Mouse (Mus musculus): ENCODE results near the gene Meioc. TPM values are rescaled to one million over a fixed set of nuclear protein-coding genes. Genes with fewer than 3 reads are reported as not detected.
A peak's percentile ranks its signal among the peaks of the same experiment; 100 is the strongest.

Meioc gene
- not detected in 2 replicates for polyA plus RNA-seq (2011; ENCODE audit: insufficient read length, low read depth, missing spikeins)

DNA sequence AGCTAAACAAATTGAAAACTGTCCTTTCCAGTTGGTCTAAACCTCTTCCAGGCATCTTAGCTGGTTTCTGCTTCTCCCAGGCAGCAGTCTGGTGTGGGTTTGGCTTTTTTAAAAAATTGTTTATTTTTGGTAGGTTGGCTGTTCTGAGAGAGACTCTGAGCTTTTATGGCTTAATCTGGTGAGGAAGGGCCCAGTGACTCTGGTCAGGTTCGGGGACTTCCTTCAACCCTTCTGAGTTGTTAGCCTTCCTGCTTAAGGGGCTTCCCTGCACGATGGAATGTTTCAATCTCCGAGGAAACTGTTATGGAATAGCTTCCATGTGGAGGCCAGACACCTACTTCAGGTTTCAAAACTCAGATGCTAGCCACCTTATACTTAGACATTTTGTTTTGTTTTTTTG lies at the start of gene Meioc:
Meioc (plus strand) TSS at position 301 of the 400 bp plus-strand sequence.
- H3K27ac ChIP-seq (ENCODE audit: insufficient read depth, low read length), result no peak within 1 kb of the TSS
- no peak within 1 kb of the TSS for H3K4me3 ChIP-seq (ENCODE audit: insufficient read depth, low read length)
- TF ChIP-seq POLR2A (IDR thresholded peaks at IDR 0.05; ENCODE audit: low read depth, low read length), result no peak
- no peak for TF ChIP-seq CTCF (IDR thresholded peaks at IDR 0.05; ENCODE audit: borderline replicate concordance, insufficient read depth, low read length)
- no peaks in the 10 kb centered on the region for H3K4me1 ChIP-seq (ENCODE audit: control insufficient read depth, insufficient read depth, low read length)

DNA sequence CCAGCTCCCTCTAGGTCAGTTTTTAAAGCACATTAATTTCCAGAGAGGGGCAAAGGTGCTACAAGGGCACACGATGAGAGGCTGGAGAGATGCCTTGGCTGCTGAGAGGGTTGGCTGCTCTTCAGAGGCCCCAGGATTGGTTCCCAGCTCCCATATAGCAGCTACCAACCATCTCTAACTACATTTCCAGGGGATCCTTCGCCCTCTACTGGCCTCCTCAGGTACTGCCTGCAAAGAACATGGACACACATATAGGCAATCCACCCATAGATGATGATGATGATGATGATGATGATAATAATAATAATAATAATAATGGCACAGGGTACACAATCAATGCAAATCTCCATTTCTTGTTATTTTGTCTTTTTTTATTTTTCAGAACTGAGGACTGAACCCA lies 44.1 kb upstream of the Meioc start:
- H3K4me1 ChIP-seq (ENCODE audit: control insufficient read depth, insufficient read depth, low read length), result peaks cover 7% of the 10 kb centered on the region; the same call in 1 of the 2 replicates
- H3K4me3 ChIP-seq (ENCODE audit: insufficient read depth, low read length), result no peak overlapping the region
- TF ChIP-seq CTCF (IDR thresholded peaks at IDR 0.05; ENCODE audit: borderline replicate concordance, insufficient read depth, low read length) (no peak), POLR2A (IDR thresholded peaks at IDR 0.05; ENCODE audit: low read depth, low read length) (no peak)
- H3K27ac ChIP-seq (ENCODE audit: insufficient read depth, low read length), result no peak overlapping the region

DNA sequence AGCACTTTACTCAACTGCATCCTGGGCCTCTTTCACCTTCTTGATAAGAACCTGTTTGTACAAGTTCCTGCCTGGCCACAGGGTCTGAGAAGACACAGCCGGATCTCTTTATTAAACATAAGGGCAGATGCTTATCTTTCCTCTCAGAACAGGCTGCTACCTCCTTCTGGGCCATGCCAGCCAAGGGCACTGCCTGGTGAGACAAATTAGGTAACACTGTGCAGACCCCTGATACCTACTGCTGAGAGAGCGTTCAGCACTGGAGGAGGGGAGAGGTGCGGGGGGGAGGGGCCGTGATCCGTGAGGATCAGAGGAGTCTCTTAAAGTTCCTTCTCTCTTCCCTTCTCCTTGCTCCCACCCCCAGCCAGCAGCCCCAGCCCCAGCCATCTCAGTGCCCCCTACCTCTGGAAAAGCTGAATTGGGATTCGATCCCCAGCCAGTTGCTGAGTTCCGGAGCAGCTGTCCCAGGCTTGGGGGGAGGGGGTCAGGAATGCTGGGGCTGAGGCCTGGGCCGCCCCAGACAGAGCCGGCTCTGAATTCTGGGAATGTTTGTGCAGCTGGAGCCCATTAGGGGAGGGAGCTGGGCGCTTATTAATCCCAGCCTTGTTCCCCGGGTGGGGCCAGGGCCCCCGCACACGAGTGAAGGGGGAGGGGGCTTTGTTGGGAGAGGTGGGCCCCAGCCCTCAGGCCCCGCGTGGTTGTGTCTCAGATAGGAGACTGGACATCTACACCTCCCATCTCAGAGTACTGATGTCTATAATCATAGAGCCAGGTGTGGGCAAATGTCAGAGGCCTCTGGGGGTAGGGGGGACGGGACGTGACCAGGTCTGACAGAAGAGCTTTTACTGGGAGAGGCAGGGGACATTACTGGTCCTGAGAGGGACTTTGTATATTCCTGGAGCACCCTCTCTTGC lies 39.4 kb upstream of the Meioc start:
- H3K27ac ChIP-seq (ENCODE audit: insufficient read depth, low read length), result peak overlapping the region; percentile 89
- peaks cover 14% of the 10 kb centered on the region for H3K4me1 ChIP-seq (ENCODE audit: control insufficient read depth, insufficient read depth, low read length)
- TF ChIP-seq POLR2A (IDR thresholded peaks at IDR 0.05; ENCODE audit: low read depth, low read length) (peak; percentile 33; the same call in 1 of the 2 replicates), CTCF (IDR thresholded peaks at IDR 0.05; ENCODE audit: borderline replicate concordance, insufficient read depth, low read length) (no peak)
- H3K4me3 ChIP-seq (ENCODE audit: insufficient read depth, low read length), result no peak overlapping the region

DNA sequence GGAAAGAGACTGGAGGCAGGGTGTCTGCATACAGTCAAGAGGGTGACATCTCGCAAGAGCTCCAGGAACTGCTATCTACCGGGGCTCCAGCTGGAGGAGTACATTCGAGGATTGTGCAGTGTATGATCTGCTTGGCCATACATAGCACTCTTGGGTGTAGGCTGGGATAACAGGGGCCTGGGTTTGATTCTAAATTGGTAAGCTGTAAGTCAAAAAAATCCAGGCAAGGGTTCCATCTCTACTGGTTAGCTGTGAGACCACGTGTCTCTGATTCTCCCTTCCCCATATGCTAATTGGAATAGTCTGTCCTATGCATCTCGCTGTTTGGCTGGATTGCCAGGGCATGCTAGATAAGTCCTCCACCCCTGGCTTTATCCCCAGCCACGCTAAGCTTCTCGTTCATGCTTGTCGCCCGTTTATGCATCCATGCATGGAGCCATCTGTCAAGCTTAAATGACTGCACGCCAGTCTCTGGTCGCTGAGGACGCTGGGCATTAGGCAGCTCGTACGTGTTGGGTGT lies 38.6 kb upstream of the Meioc start:
- TF ChIP-seq POLR2A (IDR thresholded peaks at IDR 0.05; ENCODE audit: low read depth, low read length) (no peak), CTCF (IDR thresholded peaks at IDR 0.05; ENCODE audit: borderline replicate concordance, insufficient read depth, low read length) (no peak)
- Histone ChIP-seq H3K27ac (ENCODE audit: insufficient read depth, low read length) (peak overlapping the region; percentile 89), H3K4me3 (ENCODE audit: insufficient read depth, low read length) (no peak overlapping the region), H3K4me1 (ENCODE audit: control insufficient read depth, insufficient read depth, low read length) (peaks cover 14% of the 10 kb centered on the region)

DNA sequence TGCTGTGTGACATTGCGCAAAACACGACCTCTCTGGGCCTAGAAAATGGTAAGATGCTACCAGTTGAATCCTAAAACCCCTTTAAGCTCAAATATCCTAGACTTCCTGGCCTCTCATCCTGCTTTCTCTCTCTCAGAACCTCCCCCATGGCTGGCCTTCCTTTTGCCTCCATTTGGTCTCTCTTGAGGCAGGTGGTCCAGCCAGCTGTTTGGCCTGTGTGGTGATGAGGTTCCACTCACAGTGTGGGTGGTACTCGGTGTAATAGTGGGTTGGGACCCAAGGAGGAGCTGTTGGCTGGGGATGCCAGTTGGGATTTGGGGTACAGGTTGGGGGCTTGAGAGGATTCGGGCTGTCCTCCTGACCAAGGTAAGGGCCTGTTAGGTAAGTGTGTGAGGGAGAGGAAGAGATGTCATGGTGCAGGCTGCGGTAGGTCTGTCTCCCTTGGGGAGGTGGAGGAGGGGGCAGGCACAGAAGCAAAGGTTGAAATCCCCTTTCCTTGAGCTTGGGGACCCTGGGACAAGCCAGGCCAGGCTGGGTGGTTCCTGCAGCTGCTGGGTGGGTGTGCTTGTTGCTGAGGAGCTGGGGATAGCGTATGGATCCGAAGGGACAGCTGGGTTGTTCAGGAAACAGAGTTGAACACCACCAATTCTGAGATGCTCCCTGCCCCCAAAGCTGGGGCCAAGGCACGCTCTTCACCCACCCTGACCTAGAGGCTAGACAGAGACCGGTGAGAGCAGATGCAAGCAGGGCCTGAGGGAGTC lies 36.2 kb upstream of the Meioc start:
- H3K27ac ChIP-seq (ENCODE audit: insufficient read depth, low read length), result no peak overlapping the region

DNA sequence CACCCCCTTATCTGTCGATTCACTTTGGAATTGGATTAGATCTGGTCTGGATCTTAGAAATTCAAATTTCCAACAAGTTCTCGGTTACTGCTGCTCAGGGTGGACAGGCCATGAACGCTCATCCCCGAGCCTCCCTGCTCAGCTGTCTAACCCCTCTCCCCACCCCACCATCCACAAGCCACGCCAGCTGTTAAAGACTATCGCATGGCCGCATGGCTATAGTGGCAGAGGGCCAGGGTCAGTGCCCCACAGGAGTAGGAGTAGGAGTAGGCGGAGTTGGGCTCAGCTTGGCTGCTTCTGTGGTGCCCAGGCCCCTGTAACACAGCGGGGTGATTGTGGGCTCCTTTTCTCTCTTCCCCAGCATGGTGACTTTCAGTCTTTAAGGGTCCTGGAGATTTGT lies 35.0 kb upstream of the Meioc start:
- no peak overlapping the region for H3K4me3 ChIP-seq (ENCODE audit: insufficient read depth, low read length)
- H3K27ac ChIP-seq (ENCODE audit: insufficient read depth, low read length), result no peak overlapping the region
- H3K4me1 ChIP-seq (ENCODE audit: control insufficient read depth, insufficient read depth, low read length), result peaks cover 12% of the 10 kb centered on the region
- TF ChIP-seq POLR2A (IDR thresholded peaks at IDR 0.05; ENCODE audit: low read depth, low read length) (no peak), CTCF (IDR thresholded peaks at IDR 0.05; ENCODE audit: borderline replicate concordance, insufficient read depth, low read length) (no peak)

More for the DNA sequence above, 36.2 kb upstream of the Meioc start:
- Histone ChIP-seq H3K4me1 (ENCODE audit: control insufficient read depth, insufficient read depth, low read length) (peaks cover 14% of the 10 kb centered on the region), H3K4me3 (ENCODE audit: insufficient read depth, low read length) (no peak overlapping the region)
- TF ChIP-seq CTCF (IDR thresholded peaks at IDR 0.05; ENCODE audit: borderline replicate concordance, insufficient read depth, low read length), result no peak
- TF ChIP-seq POLR2A (IDR thresholded peaks at IDR 0.05; ENCODE audit: low read depth, low read length), result no peak

DNA sequence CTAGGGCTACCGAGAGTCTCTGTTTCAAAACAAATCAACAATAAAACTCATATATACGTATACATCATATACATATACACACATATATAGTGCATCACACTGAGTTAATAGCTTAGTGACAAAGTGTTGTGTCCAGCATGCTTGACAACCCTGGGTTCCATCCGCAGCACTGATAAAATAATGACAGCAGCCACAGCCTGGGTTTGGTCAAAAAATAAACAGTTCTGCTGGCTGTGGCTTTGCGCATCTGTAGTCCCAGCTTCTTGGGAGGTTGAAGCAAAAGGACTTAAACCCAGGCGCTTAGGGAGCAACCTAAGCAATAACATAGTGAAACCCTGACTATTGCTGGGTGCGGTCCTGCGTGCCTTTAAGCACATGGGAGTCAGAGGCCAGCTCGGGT lies 34.1 kb upstream of the Meioc start:
- no peak overlapping the region for H3K4me3 ChIP-seq (ENCODE audit: insufficient read depth, low read length)
- TF ChIP-seq POLR2A (IDR thresholded peaks at IDR 0.05; ENCODE audit: low read depth, low read length) (no peak), CTCF (IDR thresholded peaks at IDR 0.05; ENCODE audit: borderline replicate concordance, insufficient read depth, low read length) (no peak)
- H3K27ac ChIP-seq (ENCODE audit: insufficient read depth, low read length), result no peak overlapping the region
- peaks cover 8% of the 10 kb centered on the region for H3K4me1 ChIP-seq (ENCODE audit: control insufficient read depth, insufficient read depth, low read length)

DNA sequence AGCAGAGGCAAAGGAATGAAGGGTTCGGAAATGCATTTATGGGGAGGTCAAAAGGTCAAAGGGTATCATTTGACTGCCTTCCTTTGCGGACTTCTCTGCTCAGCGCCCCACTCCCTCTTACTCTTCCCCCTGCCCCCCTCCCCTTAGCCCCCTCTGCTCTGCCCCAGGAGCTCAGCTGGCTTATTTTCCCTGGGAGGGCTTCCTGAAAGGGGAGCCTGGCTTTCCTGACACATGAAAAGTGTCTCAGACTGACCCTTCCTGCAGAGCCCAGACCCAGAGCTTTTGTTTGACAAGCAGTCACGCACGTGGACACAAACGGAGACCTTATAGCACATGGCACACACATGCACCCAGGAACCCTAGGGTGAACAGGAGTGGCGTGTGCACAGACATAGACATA lies 32.8 kb upstream of the Meioc start:
- no peaks in the 10 kb centered on the region for H3K4me1 ChIP-seq (ENCODE audit: control insufficient read depth, insufficient read depth, low read length)
- H3K27ac ChIP-seq (ENCODE audit: insufficient read depth, low read length), result no peak overlapping the region
- TF ChIP-seq POLR2A (IDR thresholded peaks at IDR 0.05; ENCODE audit: low read depth, low read length), result no peak
- no peak for TF ChIP-seq CTCF (IDR thresholded peaks at IDR 0.05; ENCODE audit: borderline replicate concordance, insufficient read depth, low read length)
- no peak overlapping the region for H3K4me3 ChIP-seq (ENCODE audit: insufficient read depth, low read length)

DNA sequence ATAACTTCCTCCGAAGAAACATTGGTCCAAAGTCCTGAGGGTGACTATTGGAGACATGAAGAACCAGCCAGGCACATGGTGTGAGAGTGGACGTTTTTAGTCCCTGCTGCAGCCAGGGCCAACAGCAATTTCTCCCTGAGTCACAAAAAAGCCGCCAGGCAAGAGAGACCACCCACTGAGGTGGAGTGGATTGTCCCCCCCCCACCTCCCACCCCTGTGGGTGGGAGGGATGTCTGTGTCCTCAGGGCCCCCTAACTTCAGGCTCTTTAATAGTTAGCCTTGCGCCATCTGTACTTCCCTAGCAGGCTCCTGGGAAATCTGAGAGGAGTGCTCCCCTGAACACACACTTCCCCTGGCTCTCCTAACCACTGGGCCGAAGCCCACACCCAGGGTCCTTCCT lies 32.3 kb upstream of the Meioc start:
- TF ChIP-seq POLR2A (IDR thresholded peaks at IDR 0.05; ENCODE audit: low read depth, low read length) (no peak), CTCF (IDR thresholded peaks at IDR 0.05; ENCODE audit: borderline replicate concordance, insufficient read depth, low read length) (no peak)
- no peaks in the 10 kb centered on the region for H3K4me1 ChIP-seq (ENCODE audit: control insufficient read depth, insufficient read depth, low read length)
- H3K27ac ChIP-seq (ENCODE audit: insufficient read depth, low read length), result no peak overlapping the region
- no peak overlapping the region for H3K4me3 ChIP-seq (ENCODE audit: insufficient read depth, low read length)
